Mouse (Mus musculus) G1E (cell line): ENCODE results near the gene Vipas39.

Experiments
- CTCF ChIP-seq: IDR thresholded peaks from 2 replicates; pipeline ENCODE4 v1.5.1; 2012; ENCODE audit warnings: low read depth, low read length, inconsistent platforms, mixed read lengths
- GATA1 ChIP-seq: IDR thresholded peaks from 2 replicates; pipeline ENCODE4 v1.6.1; 2012; ENCODE audit warnings: borderline replicate concordance, low read length, inconsistent platforms, mixed read lengths
- GATA2 ChIP-seq: IDR thresholded peaks from 2 replicates; pipeline ENCODE4 v1.6.1; 2012; ENCODE audit warnings: low read depth, low read length, inconsistent platforms, borderline replicate concordance

GRCm38 (mm10) chr12:87193008-87193407, 73.0 kb downstream of the Vipas39 start:
- TF ChIP-seq GATA1 = no peak
- TF ChIP-seq CTCF = no peak
- no peak for TF ChIP-seq GATA2
